Mouse (Mus musculus) stomach, embryonic 16.5 days (tissue): ENCODE measurements around the gene Rap1gap2. TPM values are rescaled to one million over a fixed set of nuclear protein-coding genes. Genes with fewer than 3 reads are reported as not detected.
A peak's percentile ranks its signal among the peaks of the same experiment; 100 is the strongest.

Experiments
- ATAC-seq: fragments of 200-750 bp; cut with Nextera tagmentation; 2 replicates; pipeline ENCODE4 v1.8.0; 2017; ENCODE audit warnings: moderate number of reproducible peaks, moderate TSS enrichment; ENCODE audit not compliant: insufficient read depth, low FRiP score
- H3K27ac ChIP-seq: fragments of 300-500 bp; sonication (generic); 2 replicates; pipeline ENCODE4 v1.5.1; 2014; ENCODE audit warnings: low read length
- H3K27me3 ChIP-seq: fragments of 300-500 bp; sonication (generic); 2 replicates; pipeline ENCODE4 v1.6.1; 2014; ENCODE audit warnings: low read length, control low read depth, mixed read lengths; ENCODE audit not compliant: control insufficient read depth, insufficient read depth
- H3K36me3 ChIP-seq: fragments of 300-500 bp; sonication (generic); 2 replicates; pipeline ENCODE4 v1.6.1; 2014; ENCODE audit warnings: low read length; ENCODE audit not compliant: control insufficient read depth, insufficient read depth
- H3K4me1 ChIP-seq: fragments of 300-500 bp; sonication (generic); 2 replicates; pipeline ENCODE4 v1.6.1; 2014; ENCODE audit warnings: low read length, control low read depth, mixed read lengths; ENCODE audit not compliant: control insufficient read depth, insufficient read depth
- H3K4me2 ChIP-seq: fragments of 300-500 bp; sonication (generic); 2 replicates; pipeline ENCODE4 v1.6.1; 2014; ENCODE audit warnings: low read depth, low read length, mixed read lengths
- H3K4me3 ChIP-seq: fragments of 300-500 bp; sonication (generic); replicated peaks from 2 replicates; pipeline ENCODE4 v1.5.1; 2014; ENCODE audit warnings: mild to moderate bottlenecking, low read length
- H3K9ac ChIP-seq: fragments of 300-500 bp; sonication (generic); 2 replicates; pipeline ENCODE4 v1.6.1; 2014; ENCODE audit warnings: low read length
- H3K9me3 ChIP-seq: fragments of 300-500 bp; sonication (generic); replicated peaks from 2 replicates; pipeline ENCODE4 v1.6.1; 2016; ENCODE audit warnings: low read length, control low read depth; ENCODE audit not compliant: control insufficient read depth
- WGBS: fragments of 180-500 bp; shearing (Covaris S2); extraction: QIAGEN DNeasy Blood & Tissue Kit; methylation state at CpG from one replicate; pipeline ENCODE4 v1.1.7; 2014; 5-methylcytosine and 5-hydroxymethylcytosine counted together
- polyA plus RNA-seq: library from polyadenylated mRNA; unstranded; fragments of >200 nt; fragmentation: Nextera tagmentation; extraction: Ambion mirVana; gene quantifications from 2 replicates; pipeline ENCODE4 v1.2.1, GENCODE M21; 2015

Gene Rap1gap2
- 10.9 and 11.8 TPM in 2 replicates for polyA plus RNA-seq

- ATAC-seq, result no peak
- peak within 1 kb of the TSS; percentile 61 for H3K4me2 ChIP-seq
- H3K9ac ChIP-seq, result peak within 1 kb of the TSS; percentile 35; the same call in 1 of the 2 replicates
- peaks cover 24% of the 10 kb centered on the region for H3K27me3 ChIP-seq
- H3K36me3 ChIP-seq, result no peaks in the 10 kb centered on the region
- 2% methylated on average over 50 of the region's 50 CpGs for WGBS
- no peak within 1 kb of the TSS for H3K27ac ChIP-seq
- no peaks in the 10 kb centered on the region for H3K9me3 ChIP-seq
- H3K4me1 ChIP-seq, result peaks cover 7% of the 10 kb centered on the region; the same call in 1 of the 2 replicates
- peak within 1 kb of the TSS; percentile 38 for H3K4me3 ChIP-seq
Measured at GRCm38 (mm10) chr11:74610545-74611176, at the start of gene Rap1gap2. Gene Rap1gap2 (minus strand): TSS chr11:74610915.

- Histone ChIP-seq H3K4me3 (no peak overlapping the region), H3K9ac (no peak overlapping the region), H3K36me3 (peaks cover 36% of the 10 kb centered on the region), H3K4me2 (no peak overlapping the region), H3K27ac (no peak overlapping the region), H3K4me1 (no peaks in the 10 kb centered on the region), H3K9me3 (no peaks in the 10 kb centered on the region; the same call in 1 of the 2 replicates), H3K27me3 (no peaks in the 10 kb centered on the region)
- 93% methylated on average over 13 of the region's 13 CpGs for WGBS
- ATAC-seq, result peak; percentile 42; the same call in 1 of the 2 replicates
Measured at GRCm38 (mm10) chr11:74660336-74660735, 49.6 kb upstream of the Rap1gap2 start.

GRCm38 (mm10) chr11:74655941-74656340 lies 45.2 kb upstream of the Rap1gap2 start:
- Histone ChIP-seq H3K4me2 (no peak overlapping the region), H3K36me3 (peaks cover 24% of the 10 kb centered on the region), H3K4me3 (no peak overlapping the region), H3K4me1 (peaks cover 22% of the 10 kb centered on the region), H3K9ac (no peak overlapping the region), H3K9me3 (no peaks in the 10 kb centered on the region; the same call in 1 of the 2 replicates), H3K27ac (no peak overlapping the region), H3K27me3 (no peaks in the 10 kb centered on the region)
- 68% methylated on average over 3 of the region's 3 CpGs for WGBS
- ATAC-seq, result no peak

- H3K4me2 ChIP-seq, result no peak overlapping the region
- 44% methylated on average over 6 of the region's 6 CpGs for WGBS
- H3K9ac ChIP-seq, result no peak overlapping the region
Measured at GRCm38 (mm10) chr11:74653385-74653784, 42.7 kb upstream of the Rap1gap2 start.

GRCm38 (mm10) chr11:74652791-74653191 lies 42.1 kb upstream of the Rap1gap2 start:
- Histone ChIP-seq H3K36me3 (peaks cover 10% of the 10 kb centered on the region), H3K4me3 (no peak overlapping the region), H3K4me1 (peaks cover 33% of the 10 kb centered on the region), H3K9ac (0 out of 2 replicates have a peak overlapping the region, but pooled peaks have one; percentile 22), H3K27ac (no peak overlapping the region), H3K9me3 (no peaks in the 10 kb centered on the region; the same call in 1 of the 2 replicates), H3K27me3 (no peaks in the 10 kb centered on the region), H3K4me2 (no peak overlapping the region)
- WGBS, result 86% methylated on average over 4 of the region's 4 CpGs
- no peak for ATAC-seq

More at GRCm38 (mm10) chr11:74653385-74653784, 42.7 kb upstream of the Rap1gap2 start:
- peaks cover 16% of the 10 kb centered on the region for H3K36me3 ChIP-seq
- no peaks in the 10 kb centered on the region for H3K27me3 ChIP-seq
- no peak for ATAC-seq
- H3K27ac ChIP-seq, result no peak overlapping the region
- H3K4me3 ChIP-seq, result no peak overlapping the region
- H3K4me1 ChIP-seq, result peaks cover 33% of the 10 kb centered on the region
- no peaks in the 10 kb centered on the region; the same call in 1 of the 2 replicates for H3K9me3 ChIP-seq

GRCm38 (mm10) chr11:74650576-74651100 lies 39.9 kb upstream of the Rap1gap2 start:
- Histone ChIP-seq H3K4me3 (peak overlapping the region; percentile 97), H3K9me3 (no peaks in the 10 kb centered on the region), H3K27ac (peak overlapping the region; percentile 90), H3K4me2 (peak overlapping the region; percentile 88), H3K9ac (peak overlapping the region; percentile 92), H3K36me3 (no peaks in the 10 kb centered on the region), H3K4me1 (peaks cover 33% of the 10 kb centered on the region), H3K27me3 (no peaks in the 10 kb centered on the region)
- 37% methylated on average over 4 of the region's 4 CpGs for WGBS
- no peak for ATAC-seq

- WGBS, result under 1% methylated on average over 53 of the region's 53 CpGs
- H3K36me3 ChIP-seq, result no peaks in the 10 kb centered on the region
- peak overlapping the region; percentile 90 for H3K27ac ChIP-seq
- no peaks in the 10 kb centered on the region for H3K9me3 ChIP-seq
- H3K4me2 ChIP-seq, result peak overlapping the region; percentile 88
- peak overlapping the region; percentile 92 for H3K9ac ChIP-seq
- peak; percentile 65 for ATAC-seq
- H3K4me1 ChIP-seq, result peaks cover 33% of the 10 kb centered on the region
- H3K27me3 ChIP-seq, result no peaks in the 10 kb centered on the region
- peak overlapping the region; percentile 97 for H3K4me3 ChIP-seq
Measured at GRCm38 (mm10) chr11:74649647-74650551, 39.2 kb upstream of the Rap1gap2 start.

- peak within 1 kb of the TSS; percentile 88 for H3K4me2 ChIP-seq
Measured at GRCm38 (mm10) chr11:74649095-74649646, 38.5 kb upstream of the Rap1gap2 start, which contains the start of gene Cluh. Gene Cluh (plus strand): TSS chr11:74649495.

More at GRCm38 (mm10) chr11:74649095-74649646, 38.5 kb upstream of the Rap1gap2 start, which contains the start of gene Cluh:
- WGBS, result under 1% methylated on average over 58 of the region's 58 CpGs
- Histone ChIP-seq H3K27ac (peak within 1 kb of the TSS; percentile 90), H3K4me3 (peak within 1 kb of the TSS; percentile 97), H3K27me3 (no peaks in the 10 kb centered on the region), H3K4me1 (peaks cover 33% of the 10 kb centered on the region), H3K9me3 (no peaks in the 10 kb centered on the region), H3K36me3 (no peaks in the 10 kb centered on the region), H3K9ac (peak within 1 kb of the TSS; percentile 92)
- ATAC-seq, result peak; percentile 93
